Mouse (Mus musculus) hindbrain, postnatal 0 days (tissue): ENCODE results near the gene Mfsd2a. TPM values are rescaled to one million over a fixed set of nuclear protein-coding genes. Genes with fewer than 3 reads are reported as not detected.

Experiments used
- ATAC-seq: fragments of 200-750 bp; cut with Nextera tagmentation; 2 replicates; pipeline ENCODE4 v1.8.0; 2017; ENCODE audit warnings: mild to moderate bottlenecking, moderate TSS enrichment, moderate library complexity
- DNase-seq: peaks from one replicate; pipeline ENCODE4 v3.0.0-alpha.2; 2015; ENCODE audit warnings: low spot score
- H3K27ac ChIP-seq: fragments of 300-500 bp; sonication (generic); 2 replicates; pipeline ENCODE4 v1.5.1; 2014; ENCODE audit warnings: mild to moderate bottlenecking
- H3K27me3 ChIP-seq: fragments of 300-500 bp; sonication (generic); 2 replicates; pipeline ENCODE4 v1.6.1; 2014; ENCODE audit warnings: low read length, mixed read lengths; ENCODE audit not compliant: insufficient read depth
- H3K36me3 ChIP-seq: fragments of 300-500 bp; sonication (generic); 2 replicates; pipeline ENCODE4 v1.6.1; 2014; ENCODE audit warnings: low read length, mixed read lengths; ENCODE audit not compliant: insufficient read depth
- H3K4me1 ChIP-seq: fragments of 300-500 bp; sonication (generic); 2 replicates; pipeline ENCODE4 v1.6.1; 2014; ENCODE audit warnings: antibody characterized with exemption, low read length, mixed read lengths; ENCODE audit not compliant: insufficient read depth
- H3K4me2 ChIP-seq: fragments of 300-500 bp; sonication (generic); 2 replicates; pipeline ENCODE4 v1.6.1; 2014; ENCODE audit warnings: low read depth, mild to moderate bottlenecking, low read length, moderate library complexity, mixed read lengths
- H3K4me3 ChIP-seq: fragments of 300-500 bp; sonication (generic); 2 replicates; pipeline ENCODE4 v1.5.1; 2014; ENCODE audit warnings: low read length
- H3K9ac ChIP-seq: fragments of 300-500 bp; sonication (generic); replicated peaks from 2 replicates; pipeline ENCODE4 v1.6.1; 2014; ENCODE audit warnings: mild to moderate bottlenecking, low read length, moderate library complexity, mixed read lengths
- H3K9me3 ChIP-seq: fragments of 300-500 bp; sonication (generic); 2 replicates; pipeline ENCODE4 v1.6.1; 2016; ENCODE audit warnings: low read length, mixed read lengths
- CTCF ChIP-seq: IDR thresholded peaks from 2 replicates; pipeline ENCODE4 v1.5.1; 2016; ENCODE audit warnings: antibody characterized with exemption, control low read depth, low read depth
- WGBS: fragments of 180-500 bp; shearing (Covaris S2); extraction: QIAGEN DNeasy Blood & Tissue Kit; methylation state at CpG from one replicate; pipeline ENCODE4 v1.1.7; 2014; 5-methylcytosine and 5-hydroxymethylcytosine counted together
- polyA plus RNA-seq: library from polyadenylated mRNA; unstranded; fragments of >200 nt; fragmentation: Nextera tagmentation; extraction: Ambion mirVana; gene quantifications from 2 replicates; pipeline ENCODE4 v1.2.1, GENCODE M21; 2015
- total RNA-seq: library from RNA; depleted of rRNA; stranded (reverse); fragments of >200 nt; gene quantifications from 2 replicates; pipeline ENCODE4 v1.2.3, GENCODE M21; 2014

The Mfsd2a gene
- total and polyA plus RNA-seq, 2 experiments from 2014 or later: 34.9 to 68.0 TPM

GRCm38 (mm10) chr4:122923392-122924344 is 37.3 kb downstream of the Mfsd2a start:
- 91% methylated on average over 15 of the region's 15 CpGs for WGBS
- Histone ChIP-seq H3K4me3 (no peak overlapping the region), H3K36me3 (no peaks in the 10 kb centered on the region), H3K4me2 (no peak overlapping the region), H3K9ac (no peak overlapping the region), H3K27ac (no peak overlapping the region), H3K4me1 (no peaks in the 10 kb centered on the region), H3K27me3 (no peaks in the 10 kb centered on the region), H3K9me3 (no peaks in the 10 kb centered on the region)
- no peak for TF ChIP-seq CTCF
- ATAC-seq (no peak), DNase-seq (no peak)

DNA sequence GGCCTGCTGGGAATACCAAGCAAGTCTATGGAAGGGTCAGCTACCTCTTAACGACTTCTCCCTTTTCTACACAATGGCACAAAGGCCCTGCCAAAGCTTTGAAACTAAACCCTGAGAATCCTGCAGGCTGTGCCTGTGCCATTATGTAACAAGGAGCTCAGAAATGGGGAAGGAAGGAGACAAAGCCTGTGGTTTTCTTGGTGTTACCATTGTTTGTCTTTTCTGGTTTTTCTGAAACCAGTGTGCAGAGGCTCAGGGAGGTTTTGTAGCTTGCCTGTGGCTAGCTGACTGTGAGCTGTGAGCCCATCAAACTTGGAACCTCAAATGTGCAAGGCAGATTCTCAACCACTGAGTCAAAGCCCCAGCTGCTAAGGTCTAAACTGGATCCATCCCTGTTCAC is 38.1 kb downstream of the Mfsd2a start:
- no peak overlapping the region for H3K4me3 ChIP-seq
- WGBS: 3% methylated on average over 1 of the region's 1 CpGs
- ATAC-seq: no peak
- no peaks in the 10 kb centered on the region for H3K27me3 ChIP-seq
- no peak for DNase-seq
- TF ChIP-seq CTCF: no peak
- no peak overlapping the region for H3K4me2 ChIP-seq
- H3K9ac ChIP-seq: no peak overlapping the region
- H3K27ac ChIP-seq: no peak overlapping the region
- no peaks in the 10 kb centered on the region for H3K9me3 ChIP-seq
- H3K36me3 ChIP-seq: no peaks in the 10 kb centered on the region
- no peaks in the 10 kb centered on the region for H3K4me1 ChIP-seq

DNA sequence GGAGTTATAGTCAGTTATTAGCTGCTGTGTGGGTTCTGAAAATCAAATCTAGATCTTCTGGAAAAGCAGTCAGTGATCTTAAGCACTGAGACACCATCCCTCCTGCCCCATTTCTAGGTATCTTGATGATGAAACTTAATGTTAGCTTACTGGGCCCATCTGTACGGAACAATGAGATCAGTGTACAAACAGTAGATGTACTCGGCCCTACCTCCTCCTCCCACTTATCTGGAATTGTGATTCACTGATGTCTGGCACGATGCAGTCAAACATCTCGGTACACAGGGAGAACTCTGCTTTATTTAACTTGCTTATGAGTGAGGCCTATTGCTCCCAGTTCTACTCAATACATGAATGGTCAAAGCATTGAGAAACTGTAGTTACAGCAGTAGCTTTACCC is 45.0 kb downstream of the Mfsd2a start:
- WGBS: 88% methylated on average over 4 of the region's 4 CpGs
- no peak for DNase-seq
- no peaks in the 10 kb centered on the region for H3K27me3 ChIP-seq
- no peak overlapping the region for H3K27ac ChIP-seq
- no peaks in the 10 kb centered on the region for H3K4me1 ChIP-seq
- H3K9ac ChIP-seq: no peak overlapping the region
- no peak for TF ChIP-seq CTCF
- H3K36me3 ChIP-seq: no peaks in the 10 kb centered on the region
- no peak overlapping the region for H3K4me3 ChIP-seq
- no peak overlapping the region for H3K4me2 ChIP-seq
- no peaks in the 10 kb centered on the region for H3K9me3 ChIP-seq
- no peak for ATAC-seq

DNA sequence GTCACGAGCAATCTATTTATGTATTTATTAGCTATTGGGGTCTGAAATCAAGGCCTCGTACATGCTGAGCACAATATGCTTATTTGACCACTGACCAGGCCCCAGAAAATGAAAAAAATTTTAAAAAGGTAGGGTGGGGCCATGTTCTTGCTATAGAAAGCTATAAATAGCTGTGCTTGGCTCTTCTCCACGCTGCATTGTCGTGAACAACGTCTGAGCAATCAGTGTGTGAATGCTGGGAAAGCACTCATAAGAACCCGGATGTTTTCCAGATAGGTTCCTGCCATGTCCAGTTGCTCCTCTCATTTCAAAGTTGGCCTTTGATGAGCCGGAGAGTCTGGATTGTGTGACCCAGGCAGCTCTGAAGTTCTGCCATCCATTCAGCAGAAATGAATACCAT is 46.8 kb downstream of the Mfsd2a start:
- no peak for ATAC-seq
- Histone ChIP-seq H3K27ac (no peak overlapping the region), H3K4me1 (peaks cover 3% of the 10 kb centered on the region; the same call in 1 of the 2 replicates), H3K36me3 (no peaks in the 10 kb centered on the region), H3K9ac (no peak overlapping the region), H3K4me3 (no peak overlapping the region), H3K9me3 (no peaks in the 10 kb centered on the region), H3K4me2 (no peak overlapping the region), H3K27me3 (no peaks in the 10 kb centered on the region)
- DNase-seq: no peak
- WGBS: 67% methylated on average over 7 of the region's 7 CpGs
- TF ChIP-seq CTCF: no peak

GRCm38 (mm10) chr4:122912613-122913012 is 48.4 kb downstream of the Mfsd2a start:
- H3K27ac ChIP-seq: no peak overlapping the region
- no peak overlapping the region for H3K4me2 ChIP-seq
- 75% methylated on average over 5 of the region's 5 CpGs for WGBS
- no peaks in the 10 kb centered on the region for H3K36me3 ChIP-seq
- TF ChIP-seq CTCF: peak; percentile 48
- no peaks in the 10 kb centered on the region for H3K27me3 ChIP-seq
- ATAC-seq (no peak), DNase-seq (no peak)
- no peak overlapping the region for H3K4me3 ChIP-seq
- H3K9me3 ChIP-seq: no peaks in the 10 kb centered on the region
- H3K4me1 ChIP-seq: peaks cover 8% of the 10 kb centered on the region; the same call in 1 of the 2 replicates
- H3K9ac ChIP-seq: no peak overlapping the region

DNA sequence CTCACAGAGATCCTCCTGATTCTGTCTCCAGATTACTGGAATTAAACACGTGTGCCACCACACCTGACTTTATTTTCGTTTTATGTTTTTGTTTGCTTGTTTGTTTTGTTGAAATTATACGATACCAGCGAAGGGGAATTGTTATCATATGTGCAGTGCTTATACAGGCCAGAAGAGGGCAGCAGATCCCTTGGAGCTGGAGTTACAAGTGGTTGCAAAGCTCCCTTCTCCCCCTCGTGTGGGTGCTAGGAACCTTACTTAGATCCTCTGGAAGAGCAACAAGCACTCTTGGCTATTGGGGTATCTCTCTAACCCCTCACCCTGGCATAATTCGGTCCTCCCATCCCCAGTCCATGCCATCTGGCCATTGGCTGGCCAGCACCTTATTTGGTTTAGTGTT is 50.4 kb downstream of the Mfsd2a start:
- Histone ChIP-seq H3K27ac (no peak overlapping the region), H3K4me1 (peaks cover 8% of the 10 kb centered on the region; the same call in 1 of the 2 replicates), H3K4me2 (no peak overlapping the region), H3K9ac (no peak overlapping the region), H3K4me3 (no peak overlapping the region), H3K27me3 (no peaks in the 10 kb centered on the region), H3K36me3 (no peaks in the 10 kb centered on the region), H3K9me3 (no peaks in the 10 kb centered on the region)
- TF ChIP-seq CTCF: peak; percentile 64
- 63% methylated on average over 6 of the region's 6 CpGs for WGBS
- DNase-seq (no peak), ATAC-seq (no peak)
